Mouse (Mus musculus): ENCODE results near the gene Irx3.

GRCm38 (mm10) chr8:91849529-91849928 lies 47.7 kb upstream of the Irx3 start:
- TF ChIP-seq POLR2A (IDR thresholded peaks at IDR 0.05; ENCODE audit: borderline replicate concordance, low read depth, low read length): no peak
- TF ChIP-seq CTCF (IDR thresholded peaks at IDR 0.05; ENCODE audit: low read depth, low read length): no peak

Measured in bone marrow macrophage, adult 2 months (primary cell).